In genomic region chr12:68599681-68600596, GRCm38 (mm10) we compare ENCODE assay signal across 12 mouse cellular contexts.
DNase-seq lines count a peak whose midpoint lies in the region; ATAC-seq and TF ChIP-seq lines count a peak whose summit lies in the region.
"Had no signal": no experiment of that assay in that cellular context is flagged by ENCODE, and none has a peak within 500 bp of the region (broad histone marks: within the 10 kb centered on the region; RNA-seq: fewer than 3 reads in every experiment).

No protein-coding gene starts in this region.

- 5% methylated on average over 7 of the region's 7 CpGs for WGBS in cerebellum, adult 2 months
- WGBS in forebrain, embryonic 16.5 days = 42% methylated on average over 7 of the region's 7 CpGs
- 61% methylated on average over 7 of the region's 7 CpGs for WGBS in midbrain, embryonic 11.5 days

- H3K36me3 ChIP-seq in forebrain, embryonic 16.5 days (ENCODE audit: control insufficient read depth, insufficient read depth) = no peaks in the 10 kb centered on the region
- H3K36me3 ChIP-seq in midbrain, embryonic 11.5 days (ENCODE audit: control insufficient read depth, insufficient read depth, low read length) = no peaks in the 10 kb centered on the region
- H3K36me3 ChIP-seq: embryonic facial prominence, embryonic 10.5 days had no signal

- H3K9ac ChIP-seq in forebrain, embryonic 16.5 days (replicated peaks; ENCODE audit: low read depth, low read length) = no peak overlapping the region
- no peak overlapping the region for H3K9ac ChIP-seq in midbrain, embryonic 11.5 days (ENCODE audit: low read length)

- no peak for TF ChIP-seq POLR2A in cerebellum, adult 2 months (IDR thresholded peaks at IDR 0.05; ENCODE audit: borderline replicate concordance, insufficient read depth, low read length)

- DNase-seq in layer of hippocampus, adult 2 months (ENCODE audit: low spot score in 2 of 2) = peak; percentile 9 to 51
- no peak for DNase-seq in layer of hippocampus, adult 11-12 months (ENCODE audit: low spot score)
- peak; percentile 40 to 68 for DNase-seq in cerebellum, adult 2 months
- peak; percentile 87 for DNase-seq in midbrain, embryonic 11.5 days (ENCODE audit: low spot score, missing footprints)
- no peak for DNase-seq in gastrocnemius, adult 8-10 months (ENCODE audit: low spot score in 2 of 2)
- DNase-seq: gastrocnemius, postnatal 10 days; thymus, postnatal 36 days had no signal

- ATAC-seq in forebrain, embryonic 16.5 days = peak; percentile 94
- peak; percentile 76 for ATAC-seq in midbrain, embryonic 11.5 days (ENCODE audit: low FRiP score)
- no peak for ATAC-seq in megakaryocyte-erythroid progenitor cell, adult 5-6 weeks (replicated peaks; ENCODE audit: low FRiP score, low TSS enrichment, poor library complexity, severe bottlenecking)
- ATAC-seq in megakaryocyte, adult 5-6 weeks (ENCODE audit: poor library complexity, severe bottlenecking) = no peak

- H3K9me3 ChIP-seq in forebrain, embryonic 16.5 days (ENCODE audit: control insufficient read depth, low read length) = no peaks in the 10 kb centered on the region
- H3K9me3 ChIP-seq in midbrain, embryonic 11.5 days (ENCODE audit: control insufficient read depth, low read length) = no peaks in the 10 kb centered on the region
- H3K9me3 ChIP-seq: embryonic facial prominence, embryonic 10.5 days had no signal

- TF ChIP-seq CTCF in layer of hippocampus, adult 2 months (conservative IDR thresholded peaks at IDR 0.05) = no peak
- TF ChIP-seq CTCF in cerebellum, adult 2 months (IDR thresholded peaks at IDR 0.05; ENCODE audit: borderline replicate concordance, insufficient read depth, low read depth, low read length) = no peak

- no peaks in the 10 kb centered on the region for H3K27me3 ChIP-seq in cerebellum, adult 2 months (ENCODE audit: control insufficient read depth, insufficient read depth, low read length)
- H3K27me3 ChIP-seq in forebrain, embryonic 16.5 days (replicated peaks; ENCODE audit: control insufficient read depth, insufficient read depth, low read length) = no peaks in the 10 kb centered on the region
- no peaks in the 10 kb centered on the region for H3K27me3 ChIP-seq in midbrain, embryonic 11.5 days (ENCODE audit: control insufficient read depth, insufficient read depth, low read length)
- H3K27me3 ChIP-seq: CH12.LX had no signal

- H3K27ac ChIP-seq in layer of hippocampus, adult 2 months = peak overlapping the region; percentile 52; the same call in 1 of the 2 replicates
- no peak overlapping the region for H3K27ac ChIP-seq in cerebellum, adult 2 months (ENCODE audit: insufficient read depth, low read length)
- peak overlapping the region; percentile 20; the same call in 1 of the 2 replicates for H3K27ac ChIP-seq in forebrain, embryonic 16.5 days (ENCODE audit: low read length)
- H3K27ac ChIP-seq in midbrain, embryonic 11.5 days (ENCODE audit: low read depth, low read length) = no peak overlapping the region
- H3K27ac ChIP-seq: embryonic facial prominence, embryonic 10.5 days had no signal

- no peaks in the 10 kb centered on the region for H3K4me1 ChIP-seq in cerebellum, adult 2 months (ENCODE audit: control insufficient read depth, insufficient read depth, low read length)
- H3K4me1 ChIP-seq in forebrain, embryonic 16.5 days (replicated peaks; ENCODE audit: control insufficient read depth, insufficient read depth, low read length) = peaks cover 13% of the 10 kb centered on the region
- peaks cover 15% of the 10 kb centered on the region for H3K4me1 ChIP-seq in midbrain, embryonic 11.5 days (ENCODE audit: control insufficient read depth, insufficient read depth, low read length)

- peak overlapping the region; percentile 1; the same call in 1 of the 2 replicates for H3K4me2 ChIP-seq in forebrain, embryonic 16.5 days (ENCODE audit: low read length)
- H3K4me2 ChIP-seq in midbrain, embryonic 11.5 days = no peak overlapping the region

- H3K4me3 ChIP-seq in layer of hippocampus, adult 2 months = no peak overlapping the region
- no peak overlapping the region for H3K4me3 ChIP-seq in cerebellum, adult 2 months (replicated peaks; ENCODE audit: insufficient read depth, low read depth, low read length)
- no peak overlapping the region for H3K4me3 ChIP-seq in forebrain, embryonic 16.5 days (replicated peaks; ENCODE audit: low read length)
- H3K4me3 ChIP-seq in midbrain, embryonic 11.5 days (ENCODE audit: low read depth, low read length) = no peak overlapping the region
- H3K4me3 ChIP-seq: embryonic facial prominence, embryonic 10.5 days had no signal

Comparison
In these comparisons a context has a peak if more than half of its experiments do, and no peak if none do; other contexts are left out.
1. DNase-seq: peak in layer of hippocampus, adult 2 months (2 of 2), cerebellum, adult 2 months (2 of 2) and midbrain, embryonic 11.5 days (single experiment); none in layer of hippocampus, adult 11-12 months (single experiment) and gastrocnemius, adult 8-10 months (0 of 2).
2. H3K27ac ChIP-seq: peak in layer of hippocampus, adult 2 months (single experiment) and forebrain, embryonic 16.5 days (single experiment); none in cerebellum, adult 2 months (single experiment) and midbrain, embryonic 11.5 days (single experiment).
3. ATAC-seq: peak in forebrain, embryonic 16.5 days (single experiment) and midbrain, embryonic 11.5 days (single experiment); none in megakaryocyte-erythroid progenitor cell, adult 5-6 weeks (single experiment) and megakaryocyte, adult 5-6 weeks (single experiment).